Mouse (Mus musculus) thymus, postnatal 36 days (tissue): ENCODE data around the gene Olfr1196.
"Not testable (repeated sequence)": the region's sequence is repeated elsewhere in the genome, so short reads cannot be mapped to it uniquely, and the experiment has no call there.

Experiments
- DNase-seq, 2 experiments: peaks; one replicate each; pipeline ENCODE4 v3.0.0; 2022; ENCODE audit warnings: mixed read lengths in 2 of 2

Gene Olfr1196

GRCm38 (mm10) chr2:88704497-88704896 lies at the start of gene Olfr1196:
Olfr1196 (minus strand) TSS chr2:88704597.
- no peak for DNase-seq

- no peak for DNase-seq
Observed at GRCm38 (mm10) chr2:88751270-88751669, 46.9 kb upstream of the Olfr1196 start, which contains the start of gene Olfr1198. Olfr1198 (minus strand) TSS chr2:88751370.

- DNase-seq, result no peak
Observed at GRCm38 (mm10) chr2:88743379-88743778, 39.0 kb upstream of the Olfr1196 start.

- no peak for DNase-seq
Observed at GRCm38 (mm10) chr2:88732266-88732665, 27.9 kb upstream of the Olfr1196 start, which contains the start of gene Olfr1197. Olfr1197 (minus strand) TSS chr2:88732366.

GRCm38 (mm10) chr2:88689087-88689486 lies 15.3 kb downstream of the Olfr1196 start, which contains the start of gene Olfr1195:
Olfr1195 (minus strand) TSS chr2:88689187.
- DNase-seq, result no peak

GRCm38 (mm10) chr2:88675328-88675727 lies 29.1 kb downstream of the Olfr1196 start, which contains the start of gene Olfr1193:
Olfr1193 (plus strand) TSS chr2:88675628.
- DNase-seq, result not testable (repeated sequence)

GRCm38 (mm10) chr2:88648209-88648608 lies 56.2 kb downstream of the Olfr1196 start, which contains the start of gene Olfr1192-ps1:
Olfr1192-ps1 (plus strand) TSS chr2:88648509.
- DNase-seq, result no peak
